Mouse (Mus musculus): ENCODE data around the gene Aph1c. TPM values are rescaled to one million over a fixed set of nuclear protein-coding genes. Genes with fewer than 3 reads are reported as not detected.
A peak's percentile ranks its signal among the peaks of the same experiment; 100 is the strongest.
"Not testable (repeated sequence)": the region's sequence is repeated elsewhere in the genome, so short reads cannot be mapped to it uniquely, and the experiment has no call there.

Aph1c gene
- polyA plus RNA-seq, 1 experiment: 0.24 TPM

DNA sequence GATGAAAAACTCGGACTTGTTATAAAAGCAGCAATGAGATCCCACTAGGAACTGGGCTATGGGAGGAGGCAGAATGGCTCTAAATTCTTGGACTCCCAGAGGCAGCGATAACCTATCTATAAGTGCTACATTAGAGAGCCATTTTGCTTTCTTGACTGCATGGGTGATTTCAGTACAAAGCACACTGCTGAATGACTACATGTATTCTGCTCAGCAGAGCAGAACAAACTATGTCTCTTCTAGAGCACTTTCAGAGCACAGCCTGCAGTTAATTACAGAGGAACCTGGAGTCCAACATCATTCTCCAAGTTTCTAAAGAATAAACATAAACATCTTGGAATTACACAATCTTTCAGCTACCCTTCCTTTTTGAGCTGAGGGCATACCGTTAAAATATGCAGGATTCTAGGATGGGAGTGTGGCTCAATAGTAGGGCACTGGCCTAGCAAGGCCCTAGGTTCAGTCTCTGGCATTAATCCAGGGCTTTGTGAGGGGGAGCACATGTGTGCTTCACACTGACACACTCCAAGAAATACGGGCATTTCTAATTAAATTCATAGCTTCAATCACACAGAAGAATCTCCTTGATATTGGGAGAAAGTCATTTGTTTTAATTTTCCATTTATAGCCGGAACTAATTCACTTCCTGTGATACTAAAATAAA, 26.7 kb upstream of the Aph1c start:
- no peak overlapping the region for H3K27ac ChIP-seq (replicated peaks; ENCODE audit: low read depth, low read length)

DNA sequence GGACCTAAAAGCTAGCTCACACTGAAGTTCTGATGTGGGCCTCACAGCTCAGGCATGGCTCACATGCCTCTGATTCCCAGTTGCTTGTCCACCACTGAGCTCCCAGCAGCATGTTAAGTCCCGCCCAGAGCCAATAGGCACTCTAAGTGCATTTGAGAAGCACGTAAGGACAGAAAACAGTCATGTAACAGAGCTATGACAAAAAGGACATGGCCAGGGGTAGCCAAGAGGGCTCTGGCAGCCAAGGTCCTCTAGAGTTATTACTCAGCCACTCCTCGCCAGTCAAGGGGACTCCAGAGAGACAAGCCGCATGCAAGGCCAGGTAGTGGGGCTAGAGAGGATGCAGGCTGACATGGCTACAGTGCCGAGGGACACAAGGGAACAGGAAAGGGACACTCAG, 25.0 kb upstream of the Aph1c start:
- Histone ChIP-seq H3K4me1 (ENCODE audit: control insufficient read depth, insufficient read depth, insufficient read length, low read length) (0 out of 2 replicates have a peak, but pooled peaks cover 2% of the 10 kb centered on the region), H3K27ac (replicated peaks; ENCODE audit: low read depth, low read length) (no peak overlapping the region), H3K4me3 (ENCODE audit: insufficient read depth, low read depth, low read length) (no peak overlapping the region)

More for the DNA sequence above, 26.7 kb upstream of the Aph1c start:
- Histone ChIP-seq H3K4me3 (ENCODE audit: insufficient read depth, low read depth, low read length) (no peak overlapping the region), H3K4me1 (ENCODE audit: control insufficient read depth, insufficient read depth, insufficient read length, low read length) (0 out of 2 replicates have a peak, but pooled peaks cover 2% of the 10 kb centered on the region)

DNA sequence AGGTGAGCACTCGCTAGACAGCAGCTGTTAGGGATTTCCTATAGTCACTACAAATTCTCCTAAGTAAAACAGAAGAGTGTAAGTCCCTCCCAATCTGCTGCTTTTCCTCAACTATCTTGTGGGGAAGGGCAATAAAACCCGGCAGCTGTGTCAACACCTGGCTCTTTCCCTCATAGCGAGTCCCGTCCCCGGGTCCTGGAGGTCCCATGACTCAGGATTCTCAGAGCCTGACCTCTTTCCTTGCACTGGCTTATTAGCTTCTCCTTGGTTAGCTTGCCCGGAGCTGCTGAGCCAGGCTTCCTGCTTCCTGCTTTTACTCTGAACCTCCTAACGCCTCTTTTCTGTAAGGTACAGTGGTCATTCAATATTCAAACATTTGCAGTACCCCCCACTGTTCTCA, 21.3 kb upstream of the Aph1c start:
- Histone ChIP-seq H3K27ac (replicated peaks; ENCODE audit: low read depth, low read length) (no peak overlapping the region), H3K4me3 (ENCODE audit: insufficient read depth, low read depth, low read length) (no peak overlapping the region), H3K4me1 (ENCODE audit: control insufficient read depth, insufficient read depth, insufficient read length, low read length) (no peaks in the 10 kb centered on the region)

DNA sequence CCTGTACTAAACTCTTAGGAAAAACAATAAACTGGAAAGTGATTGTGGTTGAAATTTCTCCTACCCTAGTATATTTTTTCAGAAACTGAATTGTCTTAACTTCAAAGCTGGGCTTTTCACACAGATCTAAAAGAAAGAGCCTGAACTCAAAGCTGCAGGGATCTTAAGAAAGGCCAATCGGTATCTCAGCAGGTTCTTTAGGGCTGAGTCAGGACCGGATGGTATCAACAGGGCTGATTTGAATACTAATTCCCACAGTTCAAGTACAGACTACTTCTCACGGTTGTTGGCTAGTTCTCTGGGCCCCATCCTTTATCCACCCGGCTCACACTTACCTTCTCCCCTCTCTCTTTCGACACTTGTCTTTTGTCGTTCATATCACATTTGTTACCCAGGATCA, 18.1 kb upstream of the Aph1c start:
- Histone ChIP-seq H3K4me1 (ENCODE audit: control insufficient read depth, insufficient read depth, insufficient read length, low read length) (no peaks in the 10 kb centered on the region), H3K27ac (replicated peaks; ENCODE audit: low read depth, low read length) (no peak overlapping the region), H3K4me3 (ENCODE audit: insufficient read depth, low read depth, low read length) (no peak overlapping the region)

DNA sequence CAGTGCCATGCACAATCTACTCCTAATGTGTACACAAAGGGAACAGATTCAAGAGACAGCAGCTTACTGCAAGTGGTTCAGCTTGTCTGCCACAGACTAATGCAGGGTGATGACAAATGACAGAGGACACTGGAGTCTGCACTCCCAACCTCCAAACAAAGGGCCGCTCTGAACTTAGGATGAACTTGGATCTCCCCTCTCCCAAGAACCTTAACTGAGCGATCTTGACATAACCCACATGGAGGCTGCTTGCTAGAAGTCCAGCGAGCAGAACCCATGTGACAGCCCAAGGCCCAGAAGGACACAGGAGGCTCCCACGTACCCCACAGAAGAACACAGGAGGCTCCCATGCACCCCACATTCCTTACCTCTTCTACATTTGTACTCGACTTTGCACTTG, 16.4 kb upstream of the Aph1c start:
- H3K27ac ChIP-seq (replicated peaks; ENCODE audit: low read depth, low read length): no peak overlapping the region
- H3K4me1 ChIP-seq (ENCODE audit: control insufficient read depth, insufficient read depth, insufficient read length, low read length): no peaks in the 10 kb centered on the region
- no peak overlapping the region for H3K4me3 ChIP-seq (ENCODE audit: insufficient read depth, low read depth, low read length)

DNA sequence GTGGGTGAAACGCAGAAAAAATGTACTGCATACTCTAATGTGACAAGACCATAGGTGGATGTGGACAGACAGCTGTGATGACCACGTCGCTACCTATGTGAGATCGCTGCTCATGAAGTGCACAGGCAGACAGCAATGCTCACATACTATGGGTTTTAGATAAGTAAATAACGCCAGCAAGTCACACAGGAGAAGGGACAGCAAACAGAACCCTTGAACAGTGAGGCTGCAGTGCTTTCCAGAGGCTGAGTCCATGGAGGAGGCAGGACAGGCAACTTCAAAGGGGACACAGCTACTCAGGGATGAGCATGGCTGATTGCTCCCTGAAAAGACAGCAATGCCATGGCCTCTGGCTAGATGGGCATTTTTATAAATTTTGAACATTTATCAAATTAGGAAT, 12.3 kb upstream of the Aph1c start:
- Histone ChIP-seq H3K27ac (replicated peaks; ENCODE audit: low read depth, low read length) (no peak overlapping the region), H3K4me1 (ENCODE audit: control insufficient read depth, insufficient read depth, insufficient read length, low read length) (no peaks in the 10 kb centered on the region), H3K4me3 (ENCODE audit: insufficient read depth, low read depth, low read length) (no peak overlapping the region)

DNA sequence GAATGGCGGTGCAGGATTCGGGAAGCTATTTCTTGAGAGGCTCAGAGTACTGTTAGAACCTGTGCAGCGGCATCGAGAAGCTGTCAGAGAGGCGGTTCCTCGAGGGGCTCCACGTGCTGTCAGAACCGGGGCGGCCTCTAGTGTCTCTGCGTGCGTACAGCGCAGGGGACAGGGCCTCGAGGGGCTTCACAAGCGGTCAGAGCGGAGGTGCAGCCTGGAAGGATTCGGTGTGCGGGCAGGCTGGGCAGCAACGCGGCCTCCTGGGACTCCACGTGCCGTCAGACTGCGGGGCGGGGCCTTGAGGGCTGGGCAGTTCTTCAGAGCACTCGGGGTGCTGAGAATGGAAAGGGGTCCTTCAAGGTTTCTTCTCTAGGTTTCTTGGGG, 563 bp upstream of the Aph1c start:
- H3K4me1 ChIP-seq (ENCODE audit: control insufficient read depth, insufficient read depth, insufficient read length, low read length): peaks cover 2% of the 10 kb centered on the region; the same call in 1 of the 2 replicates
- no peak overlapping the region for H3K27ac ChIP-seq (replicated peaks; ENCODE audit: low read depth, low read length)

DNA sequence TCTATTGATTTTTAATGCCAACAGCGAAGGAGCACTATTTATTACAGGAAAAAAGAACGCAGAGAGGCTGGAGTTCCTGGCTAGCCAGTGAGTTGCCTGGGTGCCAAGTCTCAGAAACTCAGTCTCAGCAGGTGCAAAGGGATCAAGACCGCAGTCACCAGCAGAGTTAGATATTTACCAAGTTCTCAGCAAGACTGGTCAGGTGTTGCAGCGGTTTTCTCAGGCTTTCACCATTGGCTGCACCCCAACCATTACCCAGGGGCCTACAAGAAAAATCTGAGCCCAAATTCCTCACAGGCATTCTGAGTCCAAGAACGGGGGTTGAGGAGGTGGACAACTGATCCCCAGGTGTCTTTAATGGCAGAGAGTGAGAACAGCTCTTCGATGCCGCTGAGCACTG, 675 bp downstream of the Aph1c start:
- 0 out of 2 replicates have a peak overlapping the region, but pooled peaks have one; percentile 14 for H3K27ac ChIP-seq (replicated peaks; ENCODE audit: low read depth, low read length)
- peak overlapping the region; percentile 76 for H3K4me3 ChIP-seq (ENCODE audit: insufficient read depth, low read depth, low read length)
- H3K4me1 ChIP-seq (ENCODE audit: control insufficient read depth, insufficient read depth, insufficient read length, low read length): peaks cover 2% of the 10 kb centered on the region; the same call in 1 of the 2 replicates

More for the DNA sequence above, 563 bp upstream of the Aph1c start:
- H3K4me3 ChIP-seq (ENCODE audit: insufficient read depth, low read depth, low read length): peak overlapping the region; percentile 62

DNA sequence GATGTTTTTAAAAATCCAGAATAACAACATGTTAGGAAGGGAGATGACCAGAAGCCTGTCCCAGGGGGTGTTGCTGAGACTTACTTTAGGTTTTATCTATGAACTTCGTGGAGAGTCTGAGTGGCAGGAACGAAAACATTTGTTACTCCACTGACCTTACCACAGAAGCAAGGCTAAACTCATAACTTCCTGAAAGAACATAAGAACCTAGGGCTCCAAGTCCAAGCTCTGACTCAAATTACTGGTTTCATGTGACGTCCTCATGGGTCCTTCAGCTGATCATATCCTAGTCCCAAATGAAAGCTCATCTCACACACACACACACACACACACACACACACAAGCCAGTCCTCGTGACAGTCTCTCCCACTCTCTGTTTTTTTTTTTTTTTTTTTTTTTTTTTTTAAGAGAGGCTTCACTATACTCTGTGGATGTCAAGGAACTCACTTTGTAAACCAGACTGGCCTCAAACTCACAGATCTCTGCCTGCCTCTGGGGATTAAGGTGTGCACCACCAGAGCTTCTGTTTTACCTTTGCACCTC, 2.1 kb downstream of the Aph1c start:
- no peak overlapping the region for H3K4me3 ChIP-seq (ENCODE audit: insufficient read depth, low read depth, low read length)
- H3K27ac ChIP-seq (replicated peaks; ENCODE audit: low read depth, low read length): peak overlapping the region; percentile 54; the same call in 1 of the 2 replicates
- peaks cover 2% of the 10 kb centered on the region; the same call in 1 of the 2 replicates for H3K4me1 ChIP-seq (ENCODE audit: control insufficient read depth, insufficient read depth, insufficient read length, low read length)

DNA sequence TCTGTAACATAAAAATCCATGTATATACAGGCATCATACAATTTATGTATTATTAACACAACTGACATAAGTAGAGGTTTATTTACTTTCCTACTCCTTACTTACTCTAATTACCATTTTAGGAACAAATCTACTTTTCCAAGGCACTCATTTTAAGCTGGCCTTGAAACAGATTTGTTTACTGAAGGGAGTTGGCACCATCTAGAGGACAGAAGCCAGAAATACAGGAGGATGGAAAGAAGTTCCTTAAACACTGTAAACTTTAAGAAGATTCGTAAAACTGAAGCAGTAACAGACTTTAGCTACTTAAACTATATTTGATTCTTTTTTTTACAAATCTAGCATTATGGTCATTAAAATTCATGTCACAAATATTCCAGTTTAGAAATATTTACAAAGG, 8.5 kb downstream of the Aph1c start:
- Histone ChIP-seq H3K4me3 (ENCODE audit: insufficient read depth, low read depth, low read length) (no peak overlapping the region), H3K27ac (replicated peaks; ENCODE audit: low read depth, low read length) (no peak overlapping the region), H3K4me1 (ENCODE audit: control insufficient read depth, insufficient read depth, insufficient read length, low read length) (no peaks in the 10 kb centered on the region)

DNA sequence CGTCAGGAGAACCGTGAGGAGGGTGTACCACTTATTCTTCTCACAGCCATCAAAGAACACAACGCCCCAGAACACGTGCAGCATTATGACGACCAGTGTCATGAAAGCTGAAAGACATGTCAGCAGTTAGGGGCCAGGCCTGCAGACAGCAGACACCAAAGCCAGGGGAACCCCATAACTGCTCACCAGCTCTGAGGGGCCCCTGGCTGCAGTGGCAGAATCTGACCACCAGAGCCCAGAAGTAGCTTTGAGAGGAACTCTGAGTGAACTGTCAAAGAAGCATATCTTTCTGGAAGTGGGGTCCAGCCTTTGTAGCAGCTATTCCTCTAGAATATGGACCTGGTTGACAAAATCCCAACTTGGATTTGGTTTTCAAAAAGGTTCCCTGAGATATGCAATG, 12.3 kb downstream of the Aph1c start:
- not testable (repeated sequence) for H3K4me3 ChIP-seq (ENCODE audit: insufficient read depth, low read depth, low read length); H3K27ac ChIP-seq (replicated peaks; ENCODE audit: low read depth, low read length); H3K4me1 ChIP-seq (ENCODE audit: control insufficient read depth, insufficient read depth, insufficient read length, low read length)

DNA sequence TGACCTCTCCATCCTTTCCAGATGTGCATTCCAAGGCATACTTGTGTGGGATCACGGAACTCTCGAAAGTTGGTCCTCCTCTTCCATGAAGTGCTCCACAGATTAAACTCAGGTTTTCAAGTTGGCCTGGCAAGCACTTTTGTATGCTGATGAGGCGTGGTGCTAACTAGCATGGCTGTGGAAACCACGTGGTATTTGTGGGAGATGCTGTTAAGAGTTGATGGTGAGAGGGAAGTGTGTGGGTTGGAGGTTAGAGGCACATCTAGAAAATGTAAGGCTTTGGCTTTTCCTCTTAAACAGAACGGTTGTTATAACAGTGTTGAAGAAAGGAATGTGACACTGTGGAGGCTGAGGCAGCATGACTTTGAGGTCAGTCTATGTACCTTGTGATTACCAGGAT, 13.5 kb downstream of the Aph1c start:
- Histone ChIP-seq H3K4me3 (ENCODE audit: insufficient read depth, low read depth, low read length) (no peak overlapping the region), H3K4me1 (ENCODE audit: control insufficient read depth, insufficient read depth, insufficient read length, low read length) (no peaks in the 10 kb centered on the region), H3K27ac (replicated peaks; ENCODE audit: low read depth, low read length) (no peak overlapping the region)

DNA sequence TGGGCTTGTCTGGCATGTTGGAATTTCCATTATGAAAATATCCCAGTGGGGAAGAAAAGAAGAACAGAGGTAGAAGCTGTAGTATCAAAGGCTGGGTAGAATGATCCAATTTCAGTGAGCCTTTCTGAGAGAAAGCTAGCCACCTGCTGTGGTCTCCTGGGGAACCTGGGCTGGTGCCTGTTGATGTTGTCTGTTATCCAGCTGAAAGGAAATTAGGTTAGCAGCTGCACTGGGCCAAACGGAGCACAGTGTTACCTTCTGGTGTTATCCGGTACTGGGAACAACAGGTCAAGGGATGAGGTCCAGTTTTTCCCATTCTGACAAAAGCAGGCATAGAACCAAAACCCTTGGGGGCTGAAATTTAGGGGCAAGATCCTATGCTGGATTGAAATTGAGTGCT, 21.1 kb downstream of the Aph1c start:
- Histone ChIP-seq H3K4me1 (ENCODE audit: control insufficient read depth, insufficient read depth, insufficient read length, low read length) (no peaks in the 10 kb centered on the region), H3K4me3 (ENCODE audit: insufficient read depth, low read depth, low read length) (no peak overlapping the region), H3K27ac (replicated peaks; ENCODE audit: low read depth, low read length) (no peak overlapping the region)

DNA sequence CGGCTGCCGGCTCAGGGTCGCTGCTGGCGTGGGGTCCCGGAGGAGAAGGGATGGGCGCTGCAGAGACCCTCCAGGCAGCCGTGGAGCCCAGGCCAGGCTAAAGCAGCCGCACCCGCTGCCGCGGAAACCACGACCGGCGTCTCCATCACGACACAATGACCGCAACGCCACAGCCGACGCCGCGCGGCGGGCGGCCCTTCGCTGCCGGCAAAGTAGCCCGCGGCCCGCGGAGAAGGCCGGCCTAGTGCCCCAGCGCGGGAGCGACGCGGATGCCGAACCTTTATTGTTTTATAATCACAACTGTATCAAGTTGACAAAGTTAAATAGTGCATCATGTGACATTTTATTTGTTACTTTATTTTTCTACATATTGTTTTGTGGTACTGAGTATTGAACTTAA, 28.6 kb downstream of the Aph1c start:
- not testable (repeated sequence) for H3K27ac ChIP-seq (replicated peaks; ENCODE audit: low read depth, low read length); H3K4me1 ChIP-seq (ENCODE audit: control insufficient read depth, insufficient read depth, insufficient read length, low read length)
- H3K4me3 ChIP-seq (ENCODE audit: insufficient read depth, low read depth, low read length): peak overlapping the region; percentile 30; the same call in 1 of the 2 replicates

DNA sequence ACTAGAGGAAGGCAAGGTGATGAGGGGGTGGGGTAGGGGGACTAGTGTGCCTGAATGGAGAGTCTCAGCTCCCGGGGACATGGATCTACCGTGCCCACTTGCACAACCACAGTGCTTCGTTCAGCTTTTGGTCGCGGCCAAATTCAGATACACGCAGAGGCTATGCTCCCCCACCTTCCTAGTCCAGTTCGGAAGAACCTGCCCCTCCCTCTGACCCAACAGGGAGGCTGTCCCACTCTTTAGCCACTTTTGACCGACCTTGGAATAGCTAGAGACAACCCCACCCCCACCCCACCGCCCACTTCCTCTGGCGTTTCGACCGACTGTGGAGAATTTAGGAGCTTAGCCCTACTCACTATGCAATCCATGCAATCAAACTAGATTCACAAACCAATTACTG, 32.6 kb downstream of the Aph1c start:
- Histone ChIP-seq H3K4me1 (ENCODE audit: control insufficient read depth, insufficient read depth, insufficient read length, low read length) (no peaks in the 10 kb centered on the region; the same call in 1 of the 2 replicates), H3K27ac (replicated peaks; ENCODE audit: low read depth, low read length) (no peak overlapping the region), H3K4me3 (ENCODE audit: insufficient read depth, low read depth, low read length) (no peak overlapping the region)

DNA sequence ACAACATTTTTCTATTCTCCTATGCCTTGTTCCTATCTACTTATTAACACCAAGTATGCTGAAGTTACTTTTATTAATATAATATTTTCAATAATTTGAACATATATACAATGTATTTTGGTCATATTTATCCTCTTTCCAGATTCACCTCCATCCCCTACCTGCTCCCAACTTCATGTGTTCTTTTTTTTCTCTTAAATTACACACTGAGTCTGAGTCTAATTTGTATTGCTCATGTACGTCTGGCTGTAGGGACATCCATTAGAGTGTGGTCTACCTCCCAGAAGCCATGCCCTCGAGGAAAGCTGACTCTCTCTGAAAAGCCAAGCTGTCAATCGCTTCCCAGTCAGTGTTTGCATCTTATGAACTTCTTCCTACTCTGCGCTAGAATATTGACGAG, 37.8 kb downstream of the Aph1c start, which contains the start of gene Gm10647:
Gene Gm10647 (plus strand): TSS at position 301 of the 400 bp plus-strand sequence.
- no peak within 1 kb of the TSS for H3K27ac ChIP-seq (replicated peaks; ENCODE audit: low read depth, low read length)

More for the DNA sequence above, 37.8 kb downstream of the Aph1c start, which contains the start of gene Gm10647:
- H3K4me1 ChIP-seq (ENCODE audit: control insufficient read depth, insufficient read depth, insufficient read length, low read length): no peaks in the 10 kb centered on the region
- peak within 1 kb of the TSS; percentile 45 for H3K4me3 ChIP-seq (ENCODE audit: insufficient read depth, low read depth, low read length)
